8 mouse cellular contexts compared by ENCODE assay signal in the genomic region with DNA sequence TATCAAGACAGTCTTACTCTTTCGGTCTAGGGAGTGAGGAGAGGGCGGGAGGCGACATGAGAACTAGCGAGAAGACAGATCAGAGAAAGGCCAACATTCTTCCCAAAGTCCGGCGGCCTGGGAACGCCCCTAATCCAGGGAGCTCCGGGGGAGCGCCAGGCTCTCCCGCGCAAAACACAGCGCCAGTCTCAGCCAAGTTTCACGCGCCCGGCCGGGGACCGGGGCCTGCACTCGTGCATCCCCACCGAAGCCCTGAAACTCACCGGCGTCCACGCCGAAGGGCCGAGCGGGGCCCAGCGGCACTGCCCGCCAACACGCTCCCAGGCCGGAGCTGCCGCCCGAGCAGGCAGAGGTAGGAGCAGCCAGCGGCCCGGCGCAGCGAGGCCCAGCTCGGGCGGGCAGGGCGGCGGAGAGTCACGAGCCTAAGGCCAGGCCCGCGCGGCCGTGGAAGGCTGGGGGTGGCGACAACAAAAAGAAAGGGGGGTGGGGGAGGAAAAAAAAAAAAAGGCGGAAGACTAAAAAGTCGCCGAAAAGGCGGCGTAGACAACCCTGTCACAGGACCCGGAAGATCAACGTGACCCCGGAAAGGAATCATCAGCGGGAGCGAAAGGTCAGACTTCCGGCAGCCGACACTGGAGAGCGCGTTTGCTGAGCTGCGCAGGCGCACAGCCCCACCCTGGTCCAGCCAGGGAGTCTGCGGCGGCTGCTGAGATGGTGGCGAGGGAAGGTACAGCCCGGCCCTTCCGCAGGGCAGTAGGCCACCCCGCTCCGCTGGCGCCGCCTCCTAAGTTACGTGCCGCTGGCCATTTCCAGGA. TPM values are rescaled to one million over a fixed set of nuclear protein-coding genes. Genes with fewer than 3 reads are reported as not detected.
A peak's percentile ranks its signal among the peaks of the same experiment; 100 is the strongest.
DNase-seq lines count a peak whose midpoint lies in the region; ATAC-seq lines count a peak whose summit lies in the region.

A gene (minus strand): TSS at position 555 of the 815 bp plus-strand sequence.

- H3K9me3 ChIP-seq in intestine, embryonic 14.5 days (ENCODE audit: control insufficient read depth, low read length), result no peaks in the 10 kb centered on the region

- peak within 1 kb of the TSS; percentile 84 for H3K4me2 ChIP-seq in intestine, embryonic 14.5 days (ENCODE audit: low read length)

- DNase-seq in adrenal gland, adult 18-20 months (ENCODE audit: low spot score in 2 of 2), result peak; percentile 90
- peak; percentile 97 for DNase-seq in embryo, embryonic 11 days
- DNase-seq in gastrocnemius, postnatal 25 days, result peak; percentile 96
- peak; percentile 91 for DNase-seq in intestine, embryonic 14.5 days (ENCODE audit: low spot score)
- peak; percentile 95 to 96 for DNase-seq in left cerebral cortex, postnatal 14 days (ENCODE audit: low spot score in 2 of 2)
- peak; percentile 98 for DNase-seq in mesoderm, embryonic 11.5 days (ENCODE audit: low read depth, low spot score)
- DNase-seq in right cerebral cortex, postnatal 36 days (ENCODE audit: low spot score in 2 of 2), result peak; percentile 94 to 95
- peak; percentile 96 for DNase-seq in yolk sac, embryonic 10.5 days (ENCODE audit: low spot score)

- peak within 1 kb of the TSS; percentile 98 for H3K27ac ChIP-seq in intestine, embryonic 14.5 days (ENCODE audit: low read depth)

- WGBS in intestine, embryonic 14.5 days, result under 1% methylated on average over 70 of the region's 72 CpGs

- H3K4me3 ChIP-seq in intestine, embryonic 14.5 days (ENCODE audit: low read depth, low read length), result peak within 1 kb of the TSS; percentile 95

- ATAC-seq in intestine, embryonic 14.5 days (replicated peaks; ENCODE audit: low FRiP score, low TSS enrichment, low read depth), result peak; percentile 100

- peak within 1 kb of the TSS; percentile 96 for H3K9ac ChIP-seq in intestine, embryonic 14.5 days (ENCODE audit: low read length)

- H3K4me1 ChIP-seq in intestine, embryonic 14.5 days (replicated peaks; ENCODE audit: control insufficient read depth, insufficient read depth, low read length), result peaks cover 13% of the 10 kb centered on the region

- H3K36me3 ChIP-seq in intestine, embryonic 14.5 days (ENCODE audit: control insufficient read depth, insufficient read depth, low read length), result no peaks in the 10 kb centered on the region

- intact Hi-C loops in left cerebral cortex, postnatal 14 days (cut with DNase I), result loop anchor here (5.0 kb wide), 1 partner anchor 115 kb away; no protein-coding TSS in a partner anchor

- no peaks in the 10 kb centered on the region for H3K27me3 ChIP-seq in intestine, embryonic 14.5 days (replicated peaks; ENCODE audit: control insufficient read depth, insufficient read depth, low read length)

RNA-seq across cellular contexts. Expression of the gene that starts here (rescaled TPM):
- 10 to 100 TPM; 26.9 to 30.1 TPM for total RNA-seq in adrenal gland, adult 18-20 months (2021)
- 10 to 100 TPM; 10.3 to 10.5 TPM for total RNA-seq in gastrocnemius, postnatal 25 days (2021)
- polyA plus RNA-seq in intestine, embryonic 14.5 days (2014; fragmentation: Nextera tagmentation; extraction: Ambion mirVana), result 74.0 and 81.2 TPM in 2 replicates
- 10 to 100 TPM; 25.2 to 25.4 TPM for total RNA-seq in left cerebral cortex, postnatal 14 days (2021)

Comparison
In these comparisons a context has a peak if more than half of its experiments do, and no peak if none do; other contexts are left out.
1. Peak in every context shown above with its lines: DNase-seq, ATAC-seq, H3K4me3 ChIP-seq and H3K27ac ChIP-seq.